Mouse (Mus musculus): ENCODE results near the gene Gpr68.
A peak's percentile ranks its signal among the peaks of the same experiment; 100 is the strongest.

Gene Gpr68

DNA sequence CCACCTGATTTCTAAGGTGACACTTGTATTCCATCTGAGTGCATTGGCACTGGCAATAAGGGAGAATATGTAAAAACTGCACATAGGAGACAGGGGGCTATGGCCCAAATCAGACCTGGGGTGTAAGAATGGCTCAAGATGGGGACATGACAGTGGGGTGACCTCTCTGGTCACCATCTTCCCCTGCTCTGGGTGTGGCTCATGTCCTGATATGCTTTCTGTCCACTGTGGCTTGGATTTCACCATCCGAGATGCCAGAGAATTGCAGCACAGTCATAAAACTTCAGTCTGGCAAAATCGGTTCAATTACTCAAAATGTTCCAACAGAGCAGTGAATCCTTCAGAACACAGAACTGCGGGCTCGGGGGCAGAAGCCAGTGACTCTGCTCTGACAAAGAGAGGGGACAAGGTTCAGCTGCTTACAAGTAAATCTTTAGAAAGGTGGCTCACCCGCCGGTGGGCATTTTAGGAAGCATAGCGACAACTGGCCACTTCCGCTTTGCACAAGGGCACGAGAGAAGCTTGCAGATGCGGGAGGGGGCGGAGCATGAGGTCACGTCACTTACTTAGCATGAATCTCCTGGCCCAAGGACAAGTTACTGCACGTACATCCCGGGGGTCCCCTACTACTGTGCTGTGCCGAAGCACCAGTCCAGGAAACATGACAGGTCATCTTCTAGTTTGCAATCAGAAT is 16.8 kb upstream of the Gpr68 start:
- no peak for DNase-seq (ENCODE audit: low spot score)

DNA sequence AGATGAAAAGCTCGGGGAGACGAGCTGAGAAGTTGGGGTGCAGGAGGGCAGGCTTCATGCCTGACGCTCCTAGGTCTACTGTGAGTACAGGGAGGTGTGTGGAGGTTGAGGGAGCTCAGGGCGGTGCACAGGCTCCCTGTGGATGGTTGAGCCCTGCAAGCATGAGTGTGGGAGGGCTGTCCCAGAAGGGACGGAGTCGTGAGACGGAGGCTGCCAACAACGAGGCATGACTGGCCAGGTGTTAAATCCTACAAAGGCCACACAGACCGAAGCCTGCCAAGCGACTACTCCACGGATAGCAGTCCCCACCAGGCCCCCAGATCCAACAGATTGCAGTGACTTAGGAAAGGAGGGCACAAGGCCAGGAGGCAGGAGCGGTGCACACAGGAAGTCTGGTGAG is 2.7 kb upstream of the Gpr68 start:
- DNase-seq (ENCODE audit: low spot score), result no peak

DNA sequence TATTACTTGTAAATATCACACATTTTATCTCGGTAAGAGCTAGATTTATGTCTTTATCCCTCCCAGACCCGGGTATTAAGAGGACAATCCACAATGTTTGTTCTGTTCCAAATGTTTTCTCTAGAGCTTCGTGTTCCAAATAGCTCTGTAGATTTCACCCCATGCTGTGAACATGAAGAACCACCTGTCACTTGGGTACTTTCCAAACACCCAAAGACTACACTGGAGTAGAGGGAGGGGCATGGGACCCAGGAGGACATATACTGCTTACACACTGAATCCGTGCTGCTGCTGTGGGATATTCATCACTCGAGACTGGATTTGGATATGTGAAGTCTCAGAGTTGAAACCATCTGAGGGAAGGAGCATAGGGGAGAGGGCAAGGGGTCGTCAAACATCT is 1.8 kb upstream of the Gpr68 start:
- DNase-seq (ENCODE audit: low spot score), result no peak

DNA sequence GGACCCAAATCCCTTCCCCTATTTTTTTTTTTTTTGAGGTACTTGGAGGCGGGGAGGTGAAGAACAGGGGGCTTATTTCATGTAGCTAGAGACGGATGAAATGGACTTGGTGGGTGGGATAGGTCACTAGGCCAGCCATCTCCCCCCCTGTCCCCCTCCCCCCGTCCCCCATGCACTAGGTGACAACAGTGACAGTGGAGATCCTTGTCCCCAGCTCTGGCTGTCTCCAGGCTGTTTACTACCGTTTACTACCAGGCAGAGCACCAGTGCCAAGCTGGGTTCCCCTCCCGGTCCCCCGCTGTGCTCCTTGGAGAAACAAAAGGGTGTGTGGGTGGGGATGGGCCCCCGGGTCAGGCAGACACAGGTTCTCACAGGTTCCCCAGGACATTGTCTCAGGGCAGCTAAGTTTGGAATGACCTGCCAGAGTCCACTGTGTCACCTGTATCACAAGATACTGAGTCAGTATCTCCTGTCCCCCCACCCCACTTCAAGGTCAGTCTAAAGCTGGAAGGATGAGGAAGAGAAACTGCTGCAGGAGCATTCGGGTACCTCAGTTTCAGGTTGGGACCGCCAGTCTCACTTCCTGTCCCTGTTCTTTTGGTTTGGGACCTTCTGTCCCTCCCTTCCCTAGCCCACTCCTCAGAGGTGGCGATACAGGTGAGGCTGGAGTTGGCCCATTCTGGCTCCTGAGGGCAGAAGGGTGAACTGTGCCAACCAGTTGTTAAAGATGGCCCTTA is 468 bp upstream of the Gpr68 start:
- no peak for DNase-seq (ENCODE audit: low spot score)

DNA sequence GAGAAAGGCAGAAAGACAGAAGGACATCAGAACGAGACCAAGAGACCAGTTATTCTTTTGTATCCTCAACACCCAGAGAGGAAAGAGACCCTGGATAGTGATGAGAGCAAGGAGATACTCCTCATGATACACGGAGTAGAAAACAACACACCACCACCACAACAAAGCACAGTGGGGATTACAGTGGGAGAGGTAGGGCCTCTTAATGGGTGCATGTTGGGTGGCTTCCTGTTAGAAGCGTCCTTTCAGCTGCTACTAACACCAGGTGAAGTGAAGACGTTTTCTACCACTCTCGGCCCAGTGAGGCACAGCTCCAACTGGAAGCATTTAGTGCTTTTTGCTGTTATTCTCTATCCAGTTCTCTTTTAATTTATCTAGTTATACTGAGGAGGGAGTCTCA is 1.1 kb downstream of the Gpr68 start:
- DNase-seq (ENCODE audit: low spot score), result no peak

DNA sequence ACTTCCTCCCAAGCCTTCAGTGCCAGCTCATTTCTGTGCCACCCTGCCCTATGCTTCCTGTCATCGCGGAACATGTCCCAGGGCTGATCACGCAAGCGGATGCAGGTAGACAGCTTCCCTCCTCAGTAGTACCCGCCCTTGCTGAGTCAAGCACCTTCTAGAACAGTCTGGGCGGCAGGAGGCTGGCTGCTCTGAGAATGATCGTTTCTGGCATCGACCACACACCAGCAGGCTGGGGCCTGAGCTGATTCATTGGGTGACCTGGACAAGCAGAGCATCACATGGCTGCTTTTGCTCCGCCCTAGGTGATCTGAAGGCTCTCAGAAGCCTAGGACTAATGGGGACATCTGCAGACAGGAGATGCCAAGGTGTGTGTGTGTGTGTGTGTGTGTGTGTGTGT is 4.2 kb downstream of the Gpr68 start:
- no peak for DNase-seq (ENCODE audit: low spot score)

DNA sequence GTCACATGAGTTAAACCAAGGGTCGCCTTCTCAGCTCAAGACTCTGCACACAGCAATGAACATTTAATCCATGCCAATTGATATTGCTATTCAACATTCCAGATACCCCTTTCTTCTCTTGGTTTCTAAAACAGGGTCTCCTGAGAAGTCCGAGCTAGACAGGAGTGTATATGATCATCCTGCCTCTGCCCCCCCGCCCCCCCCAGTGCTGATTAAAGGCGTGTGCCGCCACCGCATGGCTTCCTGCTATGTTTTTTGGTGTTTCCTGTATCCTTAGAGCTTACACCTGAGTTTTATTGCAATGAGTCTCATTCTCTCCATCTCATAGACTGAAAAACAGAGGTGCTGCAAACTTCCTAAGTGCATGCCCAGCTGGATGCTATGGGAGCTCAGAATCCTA is 6.6 kb downstream of the Gpr68 start:
- no peak for DNase-seq (ENCODE audit: low spot score)

DNA sequence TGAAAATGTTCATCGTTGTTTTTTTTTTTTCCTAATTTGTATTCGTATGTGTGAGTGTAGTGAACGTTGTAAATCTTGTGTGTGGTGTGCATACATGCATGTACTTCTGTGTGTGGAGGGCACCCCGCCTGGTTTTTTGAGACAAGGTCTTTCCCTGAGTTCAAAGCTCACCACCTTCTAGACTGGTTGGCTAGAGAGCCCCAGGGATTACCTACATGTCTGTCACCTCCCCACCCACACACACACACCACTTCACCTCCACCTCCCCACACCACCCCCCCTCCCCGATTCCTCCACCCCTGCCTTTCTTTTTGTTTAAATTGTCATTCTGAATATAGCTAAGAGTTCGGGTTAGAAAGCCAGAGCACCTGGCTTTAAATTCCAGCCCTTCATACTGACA is 7.1 kb downstream of the Gpr68 start:
- no peak for DNase-seq (ENCODE audit: low spot score)

DNA sequence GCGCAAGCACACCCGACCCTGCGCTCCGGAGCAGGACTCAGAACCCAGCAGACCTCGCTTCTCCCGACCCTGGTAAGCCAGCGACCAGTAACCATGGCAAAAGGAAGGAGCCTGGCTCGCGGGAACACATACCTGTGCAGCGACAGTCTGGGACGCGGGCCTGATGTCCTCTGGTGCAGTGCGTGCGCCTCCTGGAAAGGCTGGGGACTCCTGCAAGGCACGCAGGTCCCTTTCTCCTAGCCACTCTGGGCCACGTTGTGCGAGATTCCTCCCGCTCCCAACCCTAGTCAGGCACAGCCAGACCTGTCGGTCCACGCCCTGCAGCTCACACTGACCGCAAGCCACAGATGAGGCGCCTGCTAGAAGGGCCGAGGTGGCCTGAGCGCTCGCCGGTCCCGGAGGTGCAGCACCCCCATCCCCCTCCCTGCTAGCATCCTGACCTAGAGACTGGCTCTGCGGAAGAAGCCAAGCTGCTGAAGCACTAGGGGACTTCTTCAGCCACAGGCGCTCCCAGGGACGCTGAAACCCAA is 8.8 kb downstream of the Gpr68 start:
- no peak for DNase-seq (ENCODE audit: low spot score)

DNA sequence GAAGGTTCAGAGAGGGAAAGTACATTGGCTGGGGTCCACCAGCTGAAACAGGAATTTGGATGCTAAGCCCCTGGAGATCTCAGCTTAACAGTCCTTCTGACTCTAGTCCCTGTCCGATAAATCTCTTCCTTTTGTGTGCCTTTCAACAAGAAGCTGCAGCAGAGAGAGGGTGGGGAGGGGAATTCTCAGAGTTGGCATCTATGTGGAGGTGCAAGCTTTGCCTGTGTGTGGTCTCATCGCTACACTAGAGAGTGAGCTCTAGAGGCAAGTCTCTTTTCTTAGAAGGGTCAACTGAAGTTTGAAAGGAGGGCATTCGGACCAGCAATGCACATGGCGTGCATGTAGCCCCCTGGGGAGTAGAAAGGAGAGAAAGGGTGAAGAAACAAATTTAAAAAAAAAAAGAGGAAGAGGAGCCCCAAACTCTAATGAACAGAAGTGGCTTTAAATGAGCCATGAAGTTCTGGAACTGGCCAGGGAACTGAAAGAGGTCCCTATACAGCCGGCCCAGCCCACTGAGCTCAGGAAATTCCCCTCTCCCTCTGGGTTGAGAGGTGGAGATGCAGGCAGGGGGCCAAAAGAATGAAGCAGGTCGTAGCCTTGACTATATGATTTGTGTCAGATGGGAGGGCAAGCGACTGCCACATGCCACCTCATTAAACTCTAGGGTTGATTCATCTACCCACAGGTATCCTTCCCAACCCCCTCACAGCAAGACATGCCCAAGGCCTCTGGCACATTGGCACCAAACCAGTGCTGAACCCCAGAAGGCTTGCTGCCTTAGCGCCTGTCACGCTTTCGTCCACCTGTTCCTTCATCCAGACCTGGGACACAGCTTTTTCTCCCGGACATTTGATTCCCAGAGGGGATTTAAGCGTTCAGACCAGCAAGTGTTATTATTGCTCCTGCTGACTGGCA is 10.0 kb downstream of the Gpr68 start:
- DNase-seq (ENCODE audit: low spot score), result no peak

DNA sequence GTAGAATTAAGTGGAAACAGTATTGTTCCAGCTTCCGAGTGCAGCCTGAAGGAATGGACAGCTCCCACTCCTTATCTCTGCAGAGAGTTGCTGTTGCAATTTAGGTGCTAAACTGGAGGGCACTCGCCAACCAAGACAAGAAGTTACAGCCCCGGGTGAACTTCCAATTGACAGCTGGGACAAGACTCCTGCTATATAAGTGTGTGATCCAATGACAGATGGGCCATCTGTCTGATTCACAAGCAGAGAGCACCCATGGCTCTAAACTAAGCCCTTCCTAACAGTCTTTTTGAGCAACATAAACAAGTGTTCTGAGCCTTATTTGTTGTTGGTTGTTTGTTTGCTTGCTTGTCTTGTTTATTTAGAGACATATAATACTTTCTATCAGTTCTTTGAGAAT is 11.3 kb downstream of the Gpr68 start:
- no peak for DNase-seq (ENCODE audit: low spot score)

DNA sequence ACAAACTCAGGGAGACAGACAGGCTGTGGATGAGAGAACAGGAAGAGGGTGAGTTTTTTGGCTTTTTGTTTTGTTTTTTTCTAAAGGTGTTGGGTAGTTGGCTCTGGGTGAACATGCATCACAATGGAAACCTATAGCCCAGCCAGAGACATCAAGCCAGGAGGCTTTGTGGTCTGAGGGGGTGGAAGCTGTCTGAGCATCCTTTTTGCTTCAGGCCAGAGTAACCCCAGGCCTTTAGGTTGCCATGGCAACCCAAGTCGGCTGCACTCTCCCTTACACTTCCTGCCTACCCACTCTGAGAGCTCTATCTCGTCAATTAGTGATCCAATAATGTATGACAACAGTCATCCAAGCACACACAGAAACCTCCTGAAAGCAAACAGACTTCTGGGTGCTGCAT is 12.5 kb downstream of the Gpr68 start:
- DNase-seq (ENCODE audit: low spot score), result no peak

DNA sequence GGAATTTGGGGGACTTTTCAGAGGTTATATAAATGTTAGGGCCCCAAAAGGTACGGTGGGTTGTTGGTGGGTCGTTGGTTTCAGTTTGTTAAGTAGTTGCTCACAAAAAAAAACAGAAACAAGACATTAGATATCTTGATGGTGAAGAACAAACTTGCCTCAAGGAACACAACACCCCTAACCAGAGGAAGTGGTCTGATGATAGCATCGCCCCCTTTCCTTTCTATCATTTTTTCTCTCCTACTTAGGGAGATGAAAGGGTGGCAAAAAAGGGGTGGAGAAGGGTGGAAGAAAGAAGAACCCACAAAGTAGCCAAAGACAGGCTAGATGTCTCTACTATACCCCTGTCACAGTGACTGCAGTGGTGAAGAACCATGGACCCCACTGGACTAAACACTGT is 17.4 kb downstream of the Gpr68 start:
- no peak for DNase-seq (ENCODE audit: low spot score)

DNA sequence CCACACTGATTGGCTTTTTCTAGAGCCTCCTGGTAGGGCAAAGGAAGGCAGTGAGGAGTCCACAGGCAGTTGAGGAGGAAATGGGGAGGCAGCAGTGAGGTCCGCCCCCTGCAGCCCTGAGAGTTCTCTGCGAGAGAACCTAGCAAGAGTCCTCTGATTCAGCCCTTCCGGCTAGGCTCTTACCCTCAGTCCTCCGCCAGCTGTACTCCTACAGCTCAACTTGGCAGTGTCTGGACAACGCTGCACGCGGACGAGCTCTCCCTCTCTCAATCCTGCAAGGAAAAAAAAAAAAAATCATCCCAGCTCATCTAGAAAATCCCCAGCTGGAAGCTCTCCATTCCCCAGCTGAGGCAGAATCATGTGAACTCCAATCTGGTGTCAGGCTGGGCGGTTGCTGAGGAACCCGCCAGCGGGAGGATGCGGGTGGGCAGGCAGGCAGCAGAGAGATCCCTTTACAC is 20.2 kb downstream of the Gpr68 start:
- DNase-seq (ENCODE audit: low spot score), result peak; percentile 21

DNA sequence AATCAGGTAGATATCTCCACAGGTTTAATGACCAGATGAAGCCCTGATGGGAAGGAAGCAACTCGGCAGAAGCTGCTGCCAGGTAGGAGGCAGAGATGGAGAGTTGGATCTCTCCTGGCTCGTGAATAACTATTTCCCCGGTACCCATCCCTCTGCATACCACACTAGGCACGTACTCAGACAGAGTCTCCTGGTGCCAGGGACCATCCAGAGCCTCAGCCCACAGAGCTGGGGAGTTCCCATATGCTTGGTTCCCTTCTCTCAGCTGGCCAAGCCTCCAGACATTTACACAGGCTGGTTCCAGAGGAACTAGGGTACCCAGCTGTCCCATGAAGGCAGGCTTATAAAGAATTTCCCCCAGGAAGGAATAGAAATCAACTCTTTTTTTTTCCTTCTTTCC is 21.1 kb downstream of the Gpr68 start:
- DNase-seq (ENCODE audit: low spot score), result no peak

DNA sequence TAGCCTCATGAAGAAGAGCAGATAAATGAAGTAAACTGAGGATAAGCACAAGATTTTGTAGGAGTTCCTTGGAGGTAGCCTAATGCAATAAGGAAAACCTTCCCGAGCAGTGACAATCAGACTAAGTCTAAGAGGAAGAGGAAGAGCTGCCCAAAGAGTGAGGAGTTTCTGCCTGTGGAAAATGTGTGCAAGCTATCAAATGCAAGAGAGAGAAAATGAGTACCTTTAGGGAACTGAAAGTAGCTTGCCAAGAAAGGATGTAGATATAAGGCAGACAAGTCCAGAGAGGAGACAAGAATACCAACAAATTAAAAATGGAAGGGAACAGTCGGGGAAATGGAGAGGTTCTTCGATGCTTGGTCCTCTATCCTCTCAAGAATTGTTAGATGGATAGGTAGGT is 22.4 kb downstream of the Gpr68 start:
- DNase-seq (ENCODE audit: low spot score), result no peak

DNA sequence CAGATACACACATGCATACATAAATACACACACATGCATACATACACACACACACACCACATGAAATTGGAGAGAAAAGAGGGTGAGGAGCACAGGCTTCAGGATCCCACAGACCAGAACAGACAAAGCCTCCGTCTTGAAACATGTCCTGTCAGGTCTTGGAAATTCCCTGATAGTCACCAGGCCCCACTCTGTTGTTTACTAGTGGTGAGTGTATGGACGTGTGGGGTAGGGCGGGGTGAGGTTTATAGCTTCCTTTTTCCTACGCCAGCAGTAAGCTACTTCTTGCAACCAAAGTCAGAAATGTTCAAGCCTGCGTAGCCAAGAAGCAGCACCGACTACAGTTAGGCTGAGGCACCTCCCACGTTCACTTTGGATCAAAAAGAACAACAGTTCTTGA is 24.8 kb downstream of the Gpr68 start:
- DNase-seq (ENCODE audit: low spot score), result no peak

DNA sequence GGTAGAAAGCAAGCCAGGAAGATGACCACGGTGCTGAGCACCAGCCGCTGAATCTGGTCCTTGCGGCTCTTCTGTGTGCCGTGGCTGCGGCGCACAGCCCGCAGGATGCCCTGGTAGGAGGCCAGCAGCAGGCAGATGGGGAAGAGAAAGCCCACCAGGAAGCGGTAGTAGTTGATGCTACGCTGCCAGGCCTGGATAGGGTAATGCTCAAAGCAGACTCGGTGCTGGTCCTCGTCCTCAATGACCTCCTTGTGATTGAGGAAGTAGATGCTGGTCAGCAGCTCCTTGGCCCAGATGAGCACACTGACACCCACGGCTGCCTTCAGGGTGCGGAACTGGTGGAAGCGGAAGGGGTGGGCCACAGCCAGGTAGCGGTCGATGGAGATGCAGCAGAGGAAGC is 29.4 kb downstream of the Gpr68 start:
- DNase-seq (ENCODE audit: low spot score), result no peak

DNA sequence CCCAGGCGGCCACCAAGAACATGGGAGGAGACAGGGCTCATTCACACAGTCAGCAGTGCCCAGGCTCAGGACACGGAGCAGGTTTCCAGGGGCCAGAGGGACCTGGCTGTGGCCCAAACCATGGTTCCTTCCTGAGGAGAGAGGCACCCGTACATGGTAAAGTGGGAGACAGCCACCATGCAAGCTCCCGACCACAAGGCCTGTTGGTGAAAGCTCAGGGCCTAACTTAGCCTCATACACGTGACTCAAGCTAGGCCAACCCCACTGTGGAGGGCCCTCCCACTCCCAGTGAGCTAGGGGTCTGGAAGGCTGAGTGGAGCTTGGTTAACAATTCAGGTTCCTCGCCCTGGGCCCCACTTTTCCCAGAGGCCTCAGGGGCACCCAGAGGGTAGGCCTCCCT is 30.1 kb downstream of the Gpr68 start:
- no peak for DNase-seq (ENCODE audit: low spot score)

DNA sequence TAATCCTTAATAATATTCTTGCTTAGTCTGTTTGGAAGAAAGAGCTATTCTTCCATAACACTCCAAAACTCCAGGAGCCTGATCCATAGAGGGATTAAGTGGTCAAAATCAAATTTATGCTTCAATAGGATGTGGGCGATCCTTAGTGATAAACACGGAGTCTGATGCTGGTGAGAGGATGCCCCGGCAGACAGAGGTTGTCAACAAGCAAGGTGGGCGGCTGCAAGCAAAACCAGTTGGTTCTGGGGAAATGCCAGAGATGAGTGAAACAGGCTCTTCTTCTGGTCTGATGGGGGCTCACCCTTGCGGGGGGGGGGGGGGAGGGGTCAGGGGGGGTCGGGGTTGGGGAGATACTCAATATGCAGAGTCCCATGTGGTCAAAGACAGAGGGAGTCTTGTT is 32.0 kb downstream of the Gpr68 start:
- DNase-seq (ENCODE audit: low spot score), result no peak

DNA sequence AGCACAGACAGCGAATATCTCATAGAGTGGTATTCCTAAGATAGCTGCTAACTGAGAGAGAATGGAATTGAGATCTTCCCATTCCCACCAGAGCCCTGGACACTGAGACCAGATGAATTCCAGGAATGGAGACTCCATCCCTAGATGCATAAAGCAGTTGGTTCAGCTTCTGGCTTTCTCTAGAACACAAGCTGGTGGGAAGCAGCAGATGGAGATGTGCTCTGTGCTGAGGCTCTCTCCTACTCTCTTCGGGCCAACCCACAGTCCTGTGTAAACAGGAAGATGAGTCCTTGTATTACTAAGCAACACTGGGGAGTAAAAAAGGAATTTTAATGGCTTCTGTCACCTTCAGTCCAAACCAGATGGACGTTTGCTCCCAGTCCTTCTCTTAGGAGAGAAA is 32.4 kb downstream of the Gpr68 start:
- no peak for DNase-seq (ENCODE audit: low spot score)

DNA sequence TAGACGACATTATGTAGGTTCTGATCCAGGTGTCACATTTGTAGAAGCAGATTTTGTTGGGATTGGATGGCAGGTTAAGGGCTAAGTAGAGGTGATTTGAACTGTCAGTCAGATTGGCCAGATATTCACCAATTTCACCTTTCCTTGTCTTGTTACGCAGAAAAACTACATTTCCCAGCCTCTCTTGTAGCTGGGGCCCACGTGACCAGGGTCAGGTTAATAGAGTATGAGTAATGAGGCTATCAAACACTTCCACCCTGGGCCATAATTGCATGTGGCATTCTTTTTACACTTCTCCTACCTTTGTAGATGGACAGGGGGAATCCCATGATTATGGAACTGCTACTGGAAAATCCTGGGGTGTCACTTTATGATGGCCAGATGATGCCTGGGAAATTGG is 34.4 kb downstream of the Gpr68 start:
- DNase-seq (ENCODE audit: low spot score), result no peak

DNA sequence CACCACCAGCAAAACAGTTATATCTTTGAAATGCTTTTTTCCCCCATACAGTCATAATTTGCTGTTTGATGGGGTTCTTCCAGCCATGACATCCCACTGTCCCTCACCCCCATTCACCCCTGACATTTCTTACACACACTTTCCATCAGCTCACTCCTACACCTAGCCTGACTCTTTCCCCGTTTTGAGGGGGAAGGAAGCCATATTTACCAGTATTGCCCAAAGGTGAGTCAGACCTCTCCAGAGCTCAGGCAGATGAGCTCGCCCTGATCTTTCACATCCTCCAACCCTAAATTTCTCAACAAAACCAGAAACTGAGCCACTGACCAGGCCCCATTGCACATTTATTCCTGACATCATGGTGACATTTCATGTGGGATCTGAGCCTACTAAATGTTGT is 36.2 kb downstream of the Gpr68 start:
- DNase-seq (ENCODE audit: low spot score), result no peak

All from ovary, postnatal 36 days (tissue).